Mouse (Mus musculus): ENCODE measurements at regions not wholly inside any gene's neighbourhood (a gene's known extent, or its start where the extent isn't known, plus 50 kb on each side); places are given as distances from the start of the nearest gene placed in this dataset.
A peak's percentile ranks its signal among the peaks of the same experiment; 100 is the strongest.

- Histone ChIP-seq H3K27ac (replicated peaks) (no peak overlapping the region), H3K36me3 (replicated peaks) (no peaks in the 10 kb centered on the region), H3K27me3 (no peaks in the 10 kb centered on the region), H3K4me3 (replicated peaks) (no peak overlapping the region), H3K9ac (no peak overlapping the region), H3K4me2 (no peak overlapping the region), H3K9me3 (replicated peaks) (no peaks in the 10 kb centered on the region), H3K4me1 (replicated peaks) (no peaks in the 10 kb centered on the region)
- WGBS (ENCODE audit: insufficient replicate concordance): 59% methylated on average over 5 of the region's 5 CpGs
- ATAC-seq (ENCODE audit: insufficient read depth): no peak
These were observed 381.0 kb upstream of the Ubash3b start for GRCm38 (mm10) chr9:41542511-41542910.

GRCm38 (mm10) chr9:41541327-41541726 lies 379.8 kb upstream of the Ubash3b start:
- Histone ChIP-seq H3K27ac (replicated peaks) (no peak overlapping the region), H3K9ac (no peak overlapping the region), H3K4me2 (no peak overlapping the region), H3K36me3 (replicated peaks) (no peaks in the 10 kb centered on the region), H3K4me3 (replicated peaks) (no peak overlapping the region), H3K4me1 (replicated peaks) (no peaks in the 10 kb centered on the region), H3K27me3 (no peaks in the 10 kb centered on the region), H3K9me3 (replicated peaks) (no peaks in the 10 kb centered on the region)
- 65% methylated on average over 6 of the region's 6 CpGs for WGBS (ENCODE audit: insufficient replicate concordance)
- ATAC-seq (ENCODE audit: insufficient read depth): no peak

- Histone ChIP-seq H3K4me3 (replicated peaks) (no peak overlapping the region), H3K27ac (replicated peaks) (no peak overlapping the region), H3K27me3 (no peaks in the 10 kb centered on the region), H3K9ac (no peak overlapping the region), H3K4me2 (no peak overlapping the region), H3K36me3 (replicated peaks) (no peaks in the 10 kb centered on the region), H3K9me3 (replicated peaks) (no peaks in the 10 kb centered on the region), H3K4me1 (replicated peaks) (no peaks in the 10 kb centered on the region)
- ATAC-seq (ENCODE audit: insufficient read depth): no peak
- WGBS (ENCODE audit: insufficient replicate concordance): 24% methylated on average over 3 of the region's 3 CpGs
These were observed 371.3 kb upstream of the Ubash3b start for GRCm38 (mm10) chr9:41532786-41533185.

- Histone ChIP-seq H3K27ac (replicated peaks) (no peak overlapping the region), H3K27me3 (no peaks in the 10 kb centered on the region), H3K4me2 (no peak overlapping the region), H3K4me3 (replicated peaks) (no peak overlapping the region), H3K4me1 (replicated peaks) (no peaks in the 10 kb centered on the region), H3K9me3 (replicated peaks) (no peaks in the 10 kb centered on the region), H3K36me3 (replicated peaks) (no peaks in the 10 kb centered on the region), H3K9ac (no peak overlapping the region)
- ATAC-seq (ENCODE audit: insufficient read depth): no peak
- 65% methylated on average over 7 of the region's 7 CpGs for WGBS (ENCODE audit: insufficient replicate concordance)
These were observed 370.8 kb upstream of the Ubash3b start for GRCm38 (mm10) chr9:41532290-41532689.

GRCm38 (mm10) chr9:41531596-41531995 lies 370.1 kb upstream of the Ubash3b start:
- no peak overlapping the region for H3K4me3 ChIP-seq (replicated peaks)
- no peak overlapping the region for H3K4me2 ChIP-seq
- no peak overlapping the region for H3K27ac ChIP-seq (replicated peaks)
- H3K36me3 ChIP-seq (replicated peaks): no peaks in the 10 kb centered on the region
- ATAC-seq (ENCODE audit: insufficient read depth): no peak
- WGBS (ENCODE audit: insufficient replicate concordance): 59% methylated on average over 6 of the region's 6 CpGs
- no peaks in the 10 kb centered on the region for H3K27me3 ChIP-seq
- H3K9me3 ChIP-seq (replicated peaks): no peaks in the 10 kb centered on the region
- H3K9ac ChIP-seq: no peak overlapping the region
- no peaks in the 10 kb centered on the region for H3K4me1 ChIP-seq (replicated peaks)

- 0 out of 2 replicates have a peak overlapping the region, but pooled peaks have one; percentile 23 for H3K4me2 ChIP-seq
- H3K27me3 ChIP-seq: no peaks in the 10 kb centered on the region
- H3K4me3 ChIP-seq (replicated peaks): no peak overlapping the region
- no peaks in the 10 kb centered on the region for H3K4me1 ChIP-seq (replicated peaks)
- no peak for ATAC-seq (ENCODE audit: insufficient read depth)
- H3K36me3 ChIP-seq (replicated peaks): no peaks in the 10 kb centered on the region
- no peak overlapping the region for H3K9ac ChIP-seq
- no peak overlapping the region for H3K27ac ChIP-seq (replicated peaks)
- 34% methylated on average over 8 of the region's 8 CpGs for WGBS (ENCODE audit: insufficient replicate concordance)
- no peaks in the 10 kb centered on the region for H3K9me3 ChIP-seq (replicated peaks)
These were observed 364.6 kb upstream of the Ubash3b start for GRCm38 (mm10) chr9:41526126-41526525.

- Histone ChIP-seq H3K9ac (no peak overlapping the region), H3K27me3 (no peaks in the 10 kb centered on the region), H3K27ac (replicated peaks) (no peak overlapping the region), H3K4me1 (replicated peaks) (no peaks in the 10 kb centered on the region), H3K36me3 (replicated peaks) (no peaks in the 10 kb centered on the region), H3K4me3 (replicated peaks) (no peak overlapping the region), H3K4me2 (peak overlapping the region; percentile 23; the same call in 1 of the 2 replicates), H3K9me3 (replicated peaks) (no peaks in the 10 kb centered on the region)
- 24% methylated on average over 1 of the region's 1 CpGs for WGBS (ENCODE audit: insufficient replicate concordance)
- no peak for ATAC-seq (ENCODE audit: insufficient read depth)
These were observed 364.0 kb upstream of the Ubash3b start for GRCm38 (mm10) chr9:41525534-41525933.

GRCm38 (mm10) chr9:41524591-41524990 lies 363.1 kb upstream of the Ubash3b start:
- Histone ChIP-seq H3K27me3 (no peaks in the 10 kb centered on the region), H3K4me2 (no peak overlapping the region), H3K4me3 (replicated peaks) (no peak overlapping the region), H3K27ac (replicated peaks) (no peak overlapping the region), H3K36me3 (replicated peaks) (no peaks in the 10 kb centered on the region), H3K9ac (no peak overlapping the region), H3K9me3 (replicated peaks) (no peaks in the 10 kb centered on the region), H3K4me1 (replicated peaks) (no peaks in the 10 kb centered on the region)
- ATAC-seq (ENCODE audit: insufficient read depth): no peak
- 64% methylated on average over 7 of the region's 7 CpGs for WGBS (ENCODE audit: insufficient replicate concordance)

- Histone ChIP-seq H3K27me3 (no peaks in the 10 kb centered on the region), H3K9ac (no peak overlapping the region), H3K4me1 (replicated peaks) (no peaks in the 10 kb centered on the region), H3K4me2 (no peak overlapping the region), H3K9me3 (replicated peaks) (no peaks in the 10 kb centered on the region), H3K36me3 (replicated peaks) (no peaks in the 10 kb centered on the region), H3K4me3 (replicated peaks) (no peak overlapping the region), H3K27ac (replicated peaks) (no peak overlapping the region)
- no peak for ATAC-seq (ENCODE audit: insufficient read depth)
- whole genome bisulfite sequencing (ENCODE audit: insufficient replicate concordance): 62% methylated on average over 2 of the region's 2 CpGs
These were observed 362.5 kb upstream of the Ubash3b start for GRCm38 (mm10) chr9:41523969-41524368.

- no peak overlapping the region for H3K27ac ChIP-seq (replicated peaks)
- no peak overlapping the region for H3K4me3 ChIP-seq (replicated peaks)
- ATAC-seq (ENCODE audit: insufficient read depth): no peak
- no peak overlapping the region for H3K9ac ChIP-seq
- 76% methylated on average over 1 of the region's 1 CpGs for WGBS (ENCODE audit: insufficient replicate concordance)
- no peaks in the 10 kb centered on the region for H3K27me3 ChIP-seq
- no peaks in the 10 kb centered on the region for H3K9me3 ChIP-seq (replicated peaks)
- H3K36me3 ChIP-seq (replicated peaks): no peaks in the 10 kb centered on the region
- H3K4me2 ChIP-seq: no peak overlapping the region
- H3K4me1 ChIP-seq (replicated peaks): no peaks in the 10 kb centered on the region
These were observed 360.8 kb upstream of the Ubash3b start for GRCm38 (mm10) chr9:41522302-41522701.

- Histone ChIP-seq H3K4me1 (replicated peaks) (no peaks in the 10 kb centered on the region), H3K27ac (replicated peaks) (no peak overlapping the region), H3K27me3 (no peaks in the 10 kb centered on the region), H3K4me2 (no peak overlapping the region), H3K36me3 (replicated peaks) (no peaks in the 10 kb centered on the region), H3K9me3 (replicated peaks) (no peaks in the 10 kb centered on the region), H3K9ac (no peak overlapping the region), H3K4me3 (replicated peaks) (no peak overlapping the region)
- no peak for ATAC-seq (ENCODE audit: insufficient read depth)
- 60% methylated on average over 2 of the region's 2 CpGs for WGBS (ENCODE audit: insufficient replicate concordance)
These were observed 356.3 kb upstream of the Ubash3b start for GRCm38 (mm10) chr9:41517787-41518186.

GRCm38 (mm10) chr9:41517053-41517696 lies 355.7 kb upstream of the Ubash3b start:
- Histone ChIP-seq H3K27me3 (no peaks in the 10 kb centered on the region), H3K4me3 (replicated peaks) (no peak overlapping the region), H3K27ac (replicated peaks) (no peak overlapping the region), H3K9ac (no peak overlapping the region), H3K4me1 (replicated peaks) (no peaks in the 10 kb centered on the region), H3K4me2 (no peak overlapping the region), H3K36me3 (replicated peaks) (no peaks in the 10 kb centered on the region), H3K9me3 (replicated peaks) (no peaks in the 10 kb centered on the region)
- no peak for ATAC-seq (ENCODE audit: insufficient read depth)
- 79% methylated on average over 2 of the region's 2 CpGs for WGBS (ENCODE audit: insufficient replicate concordance)
